28 mouse cellular contexts compared by ENCODE assay signal in genomic region chr7:142558511-142559146, GRCm38 (mm10). TPM values are rescaled to one million over a fixed set of nuclear protein-coding genes. Genes with fewer than 3 reads are reported as not detected.
DNase-seq lines count a peak whose midpoint lies in the region; ATAC-seq and TF ChIP-seq lines count a peak whose summit lies in the region.
"Had no signal": no experiment of that assay in that cellular context is flagged by ENCODE, and none has a peak within 500 bp of the region (broad histone marks: within the 10 kb centered on the region; RNA-seq: fewer than 3 reads in every experiment).

No protein-coding gene starts in this region.

- no peak overlapping the region for H3K9ac ChIP-seq in forebrain, postnatal 0 days
- H3K9ac ChIP-seq in limb, embryonic 13.5 days = no peak overlapping the region
- H3K9ac ChIP-seq: kidney, embryonic 15.5 days; liver, embryonic 13.5 days; neural tube, embryonic 13.5 days; stomach, embryonic 15.5 days had no signal

- WGBS in forebrain, embryonic 10.5 days = 92% methylated on average over 9 of the region's 9 CpGs
- WGBS in forebrain, postnatal 0 days = 92% methylated on average over 9 of the region's 9 CpGs
- WGBS in embryonic facial prominence, embryonic 10.5 days = 92% methylated on average over 9 of the region's 9 CpGs
- 93% methylated on average over 9 of the region's 9 CpGs for WGBS in limb, embryonic 13.5 days

- TF ChIP-seq CTCF in forebrain, postnatal 0 days (IDR thresholded peaks at IDR 0.05; ENCODE audit: low read depth) = no peak

- H3K36me3 ChIP-seq in forebrain, embryonic 10.5 days (replicated peaks) = no peaks in the 10 kb centered on the region
- H3K36me3 ChIP-seq in forebrain, postnatal 0 days (ENCODE audit: insufficient read depth) = no peaks in the 10 kb centered on the region
- no peaks in the 10 kb centered on the region for H3K36me3 ChIP-seq in embryonic facial prominence, embryonic 10.5 days (replicated peaks)
- H3K36me3 ChIP-seq in limb, embryonic 13.5 days = no peaks in the 10 kb centered on the region
- H3K36me3 ChIP-seq: kidney, embryonic 15.5 days; liver, embryonic 13.5 days; neural tube, embryonic 13.5 days; stomach, embryonic 15.5 days had no signal

- DNase-seq in forebrain, embryonic 10.5 days (ENCODE audit: extremely low spot score, low spot score) = no peak
- no peak for DNase-seq in forebrain, postnatal 0 days
- DNase-seq in embryonic facial prominence, embryonic 10.5 days (ENCODE audit: low spot score) = no peak
- DNase-seq in gastrocnemius, postnatal 25 days = peak; percentile 91
- DNase-seq in layer of hippocampus, postnatal 25 days (ENCODE audit: extremely low spot score in 1 of 2, low spot score in 1 of 2) = no peak
- no peak for DNase-seq in right cerebral cortex, postnatal 4 days
- DNase-seq: adrenal gland, postnatal 14 days; cerebellum, adult 9-10 months; heart, postnatal 4 days; kidney, adult 11 months; kidney, postnatal 36 days; left cerebral cortex, postnatal 4 days; liver, embryonic 13.5 days; lung, adult 2 months; lung, postnatal 14 days; midbrain, embryonic 14.5 days; retina, postnatal 1 day; right cerebral cortex, postnatal 25 days; thymus, postnatal 36 days had no signal

- ATAC-seq in forebrain, postnatal 0 days = no peak
- ATAC-seq in limb, embryonic 13.5 days (ENCODE audit: low FRiP score, low read depth) = no peak
- ATAC-seq in megakaryocyte, adult 5-6 weeks (ENCODE audit: poor library complexity, severe bottlenecking) = no peak
- ATAC-seq: hindbrain, embryonic 16.5 days had no signal

- no peak overlapping the region for H3K4me2 ChIP-seq in forebrain, postnatal 0 days (ENCODE audit: low read depth)
- no peak overlapping the region for H3K4me2 ChIP-seq in limb, embryonic 13.5 days (replicated peaks)
- H3K4me2 ChIP-seq: kidney, embryonic 15.5 days; liver, embryonic 13.5 days; neural tube, embryonic 13.5 days; stomach, embryonic 15.5 days had no signal

- H3K4me1 ChIP-seq in forebrain, embryonic 10.5 days = peaks cover 97% of the 10 kb centered on the region
- H3K4me1 ChIP-seq in forebrain, postnatal 0 days (ENCODE audit: insufficient read depth) = no peaks in the 10 kb centered on the region
- H3K4me1 ChIP-seq in embryonic facial prominence, embryonic 10.5 days = peaks cover 99% of the 10 kb centered on the region
- peaks cover 86% of the 10 kb centered on the region for H3K4me1 ChIP-seq in limb, embryonic 13.5 days
- H3K4me1 ChIP-seq: megakaryocyte, embryonic 14.5 days had no signal

- no peak overlapping the region for H3K4me3 ChIP-seq in forebrain, embryonic 10.5 days
- H3K4me3 ChIP-seq in forebrain, postnatal 0 days (ENCODE audit: low read depth, low read length) = no peak overlapping the region
- H3K4me3 ChIP-seq in embryonic facial prominence, embryonic 10.5 days = no peak overlapping the region
- no peak overlapping the region for H3K4me3 ChIP-seq in limb, embryonic 13.5 days
- H3K4me3 ChIP-seq: kidney, embryonic 15.5 days; liver, embryonic 13.5 days; megakaryocyte, embryonic 14.5 days; neural tube, embryonic 13.5 days; stomach, embryonic 15.5 days had no signal

- peak overlapping the region; percentile 72 for H3K27ac ChIP-seq in forebrain, embryonic 10.5 days
- H3K27ac ChIP-seq in forebrain, postnatal 0 days (ENCODE audit: low read depth, low read length) = no peak overlapping the region
- H3K27ac ChIP-seq in embryonic facial prominence, embryonic 10.5 days (replicated peaks) = peak overlapping the region; percentile 95
- peak overlapping the region; percentile 85; the same call in 1 of the 2 replicates for H3K27ac ChIP-seq in limb, embryonic 13.5 days
- H3K27ac ChIP-seq: kidney, embryonic 15.5 days; liver, embryonic 13.5 days; neural tube, embryonic 13.5 days; stomach, embryonic 15.5 days had no signal

- no peaks in the 10 kb centered on the region for H3K27me3 ChIP-seq in forebrain, embryonic 10.5 days (ENCODE audit: poor library complexity, severe bottlenecking)
- no peaks in the 10 kb centered on the region for H3K27me3 ChIP-seq in forebrain, postnatal 0 days (ENCODE audit: insufficient read depth, low read length)
- H3K27me3 ChIP-seq in embryonic facial prominence, embryonic 10.5 days (replicated peaks; ENCODE audit: low read depth, poor library complexity, severe bottlenecking) = no peaks in the 10 kb centered on the region
- H3K27me3 ChIP-seq in limb, embryonic 13.5 days = no peaks in the 10 kb centered on the region
- H3K27me3 ChIP-seq: kidney, embryonic 15.5 days; liver, embryonic 13.5 days; neural tube, embryonic 13.5 days; stomach, embryonic 15.5 days had no signal

- no peaks in the 10 kb centered on the region for H3K9me3 ChIP-seq in forebrain, embryonic 10.5 days
- no peaks in the 10 kb centered on the region for H3K9me3 ChIP-seq in forebrain, postnatal 0 days (ENCODE audit: low read length)
- H3K9me3 ChIP-seq in embryonic facial prominence, embryonic 10.5 days = no peaks in the 10 kb centered on the region
- no peaks in the 10 kb centered on the region for H3K9me3 ChIP-seq in limb, embryonic 13.5 days
- H3K9me3 ChIP-seq: kidney, embryonic 15.5 days; liver, embryonic 13.5 days; megakaryocyte, embryonic 14.5 days; neural tube, embryonic 13.5 days; stomach, embryonic 15.5 days had no signal

RNA-seq across cellular contexts. Expression of gene Mrpl23, which starts 26.1 kb away (rescaled TPM):
- 15.8 and 16.1 TPM in 2 replicates for polyA plus RNA-seq in forebrain, embryonic 10.5 days (2016; fragmentation: Nextera tagmentation; extraction: Ambion mirVana)
- 44.8 and 73.5 TPM in 2 replicates for total RNA-seq in forebrain, postnatal 0 days (2014; rRNA removed)
- 25.5 and 27.9 TPM in 2 replicates for polyA plus RNA-seq in forebrain, postnatal 0 days (2015; fragmentation: Nextera tagmentation; extraction: Ambion mirVana)
- polyA plus RNA-seq in embryonic facial prominence, embryonic 10.5 days (2016; fragmentation: Nextera tagmentation; extraction: Ambion mirVana) = 18.1 and 22.4 TPM in 2 replicates
- total RNA-seq in gastrocnemius, postnatal 25 days (2021) = 10 to 100 TPM in 1 of 2 experiments, 1 to 10 TPM in 1; 8.6 to 18.3 TPM
- polyA plus RNA-seq in limb, embryonic 13.5 days (2015; fragmentation: Nextera tagmentation; extraction: Ambion mirVana) = 27.3 and 35.1 TPM in 2 replicates
- total RNA-seq in megakaryocyte, adult 5-6 weeks (2015) = 3.8 and 12.3 TPM in 2 replicates
- total RNA-seq in megakaryocyte, adult 5-6 weeks (2017) = 37.2 and 52.6 TPM in 2 replicates
- total RNA-seq in layer of hippocampus, postnatal 25 days (2021) = 1 to 10 TPM; 5.8 to 6.7 TPM

RNA-seq across cellular contexts. Expression of gene Tnnt3, which starts 60.0 kb away (rescaled TPM):
- polyA plus RNA-seq in forebrain, embryonic 10.5 days (2016; fragmentation: Nextera tagmentation; extraction: Ambion mirVana) = 0.33 and 1.1 TPM in 2 replicates
- 1.2 and 1.6 TPM in 2 replicates for total RNA-seq in forebrain, postnatal 0 days (2014; rRNA removed)
- polyA plus RNA-seq in forebrain, postnatal 0 days (2015; fragmentation: Nextera tagmentation; extraction: Ambion mirVana) = 1.2 and 1.4 TPM in 2 replicates
- polyA plus RNA-seq in embryonic facial prominence, embryonic 10.5 days (2016; fragmentation: Nextera tagmentation; extraction: Ambion mirVana) = 1.4 and 1.6 TPM in 2 replicates
- total RNA-seq in gastrocnemius, postnatal 25 days (2021) = over 10,000 TPM; 28,170 to 31,317 TPM
- polyA plus RNA-seq in limb, embryonic 13.5 days (2015; fragmentation: Nextera tagmentation; extraction: Ambion mirVana) = 60.9 and 62.3 TPM in 2 replicates
- total RNA-seq in megakaryocyte, adult 5-6 weeks (2015) = 1.4 and 1.5 TPM in 2 replicates
- 3.7 and 3.9 TPM in 2 replicates for total RNA-seq in megakaryocyte, adult 5-6 weeks (2017)
- not detected for total RNA-seq in layer of hippocampus, postnatal 25 days (2021)
- total RNA-seq: common myeloid progenitor, adult 5-6 weeks; left cerebral cortex, adult 18-20 months had no signal

Comparison
In these comparisons a context has a peak if more than half of its experiments do, and no peak if none do; other contexts are left out.
1. RNA of gene Tnnt3, which starts 60.0 kb away (total RNA-seq): 28,170 to 31,317 TPM in gastrocnemius, postnatal 25 days; 1.4 to 3.9 TPM in megakaryocyte, adult 5-6 weeks, 1.2 to 1.6 TPM in forebrain, postnatal 0 days and not detected in layer of hippocampus, postnatal 25 days; every median in the first group is over 1,000 times any median in the second.